Mouse (Mus musculus) heart, postnatal 4 days (tissue): Measurements from ENCODE around the gene Ghrhr. TPM values are rescaled to one million over a fixed set of nuclear protein-coding genes. Genes with fewer than 3 reads are reported as not detected.
A peak's percentile ranks its signal among the peaks of the same experiment; 100 is the strongest.

Experiments
- DNase-seq: peaks from one replicate; pipeline ENCODE4 v3.0.0; 2021
- total RNA-seq, 2 experiments: library from RNA; stranded (reverse); gene quantifications; 2 replicates each; pipeline ENCODE4 v1.2.3; 2021

Gene Ghrhr
- total RNA-seq, 2 experiments from 2014 or later, result not detected

DNA sequence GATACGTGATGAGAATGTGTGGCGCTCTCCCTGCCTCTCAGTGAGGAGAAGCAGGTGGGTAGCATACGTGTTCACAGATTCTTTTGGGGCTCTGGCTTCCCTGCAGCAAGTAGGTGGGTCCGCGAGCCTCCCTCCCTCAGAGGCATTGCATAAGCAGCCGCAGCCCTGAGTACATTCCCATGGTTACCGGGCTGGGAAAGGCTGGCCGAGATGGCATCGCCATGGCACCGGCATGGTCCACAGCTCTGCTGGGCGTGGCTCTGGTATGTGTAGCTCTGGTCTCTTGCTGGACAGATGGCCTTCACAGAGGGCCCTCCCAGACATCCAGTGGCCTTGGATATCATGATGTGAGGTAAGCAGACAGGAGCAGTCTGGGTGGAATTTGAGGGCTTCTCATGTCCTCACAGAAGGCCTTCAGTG, 20.5 kb downstream of the Ghrhr start:
- no peak for DNase-seq

DNA sequence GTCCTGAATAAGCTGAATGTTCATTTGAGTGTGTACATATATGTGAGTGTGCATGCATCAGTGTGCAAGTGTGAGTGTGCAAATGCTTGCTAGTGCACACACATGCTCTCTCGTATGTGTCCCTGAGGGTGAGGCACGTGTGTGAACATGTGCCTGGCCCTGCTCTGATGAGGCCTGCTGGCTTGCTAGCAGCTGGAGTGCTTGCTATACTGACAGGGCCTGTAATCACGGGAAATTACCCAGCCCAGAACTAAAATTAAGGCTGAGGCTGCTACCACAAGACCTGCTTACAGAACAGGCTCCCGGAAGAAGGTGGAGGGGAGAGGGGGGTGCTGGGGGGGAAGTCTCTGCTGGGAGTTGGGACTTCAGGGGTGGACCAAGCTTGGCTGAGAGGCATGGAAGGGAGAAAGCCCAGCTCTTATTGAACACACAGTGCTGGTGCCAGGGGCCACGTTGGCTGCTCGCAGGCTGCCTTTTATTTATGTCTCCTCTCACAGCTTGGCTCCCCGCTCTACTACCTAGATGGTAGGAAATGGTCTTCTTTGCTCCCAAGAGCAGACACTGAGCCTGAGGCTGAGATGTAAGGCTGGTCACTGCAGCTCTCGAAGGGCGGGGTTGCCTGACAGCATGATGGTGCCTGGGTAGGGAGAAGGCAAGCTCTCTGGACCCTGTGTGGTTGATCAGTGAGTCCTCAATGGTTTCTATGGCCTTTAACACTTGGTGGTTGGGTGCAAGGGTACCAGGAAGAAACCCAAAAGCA, 23.0 kb downstream of the Ghrhr start:
- DNase-seq, result no peak

DNA sequence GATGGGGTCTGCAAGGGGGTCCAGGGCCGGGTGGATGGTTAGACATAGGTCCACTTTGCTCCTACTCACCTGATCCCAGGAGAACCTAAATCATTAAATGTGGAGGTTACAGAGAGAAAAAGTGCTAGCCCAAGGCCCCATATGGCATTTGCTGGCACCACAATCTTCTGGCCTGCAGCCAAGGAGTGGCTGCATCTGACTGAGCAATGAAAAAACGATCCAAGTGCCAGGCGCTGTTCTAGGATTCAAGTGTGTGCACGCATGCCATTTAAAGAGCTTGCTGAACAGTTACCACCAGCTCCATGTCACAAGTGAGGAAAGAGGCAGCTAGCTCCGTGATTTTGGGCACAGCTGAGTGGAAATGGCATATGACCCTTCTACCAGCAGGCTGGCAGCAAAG, 23.8 kb downstream of the Ghrhr start:
- peak; percentile 61 for DNase-seq

DNA sequence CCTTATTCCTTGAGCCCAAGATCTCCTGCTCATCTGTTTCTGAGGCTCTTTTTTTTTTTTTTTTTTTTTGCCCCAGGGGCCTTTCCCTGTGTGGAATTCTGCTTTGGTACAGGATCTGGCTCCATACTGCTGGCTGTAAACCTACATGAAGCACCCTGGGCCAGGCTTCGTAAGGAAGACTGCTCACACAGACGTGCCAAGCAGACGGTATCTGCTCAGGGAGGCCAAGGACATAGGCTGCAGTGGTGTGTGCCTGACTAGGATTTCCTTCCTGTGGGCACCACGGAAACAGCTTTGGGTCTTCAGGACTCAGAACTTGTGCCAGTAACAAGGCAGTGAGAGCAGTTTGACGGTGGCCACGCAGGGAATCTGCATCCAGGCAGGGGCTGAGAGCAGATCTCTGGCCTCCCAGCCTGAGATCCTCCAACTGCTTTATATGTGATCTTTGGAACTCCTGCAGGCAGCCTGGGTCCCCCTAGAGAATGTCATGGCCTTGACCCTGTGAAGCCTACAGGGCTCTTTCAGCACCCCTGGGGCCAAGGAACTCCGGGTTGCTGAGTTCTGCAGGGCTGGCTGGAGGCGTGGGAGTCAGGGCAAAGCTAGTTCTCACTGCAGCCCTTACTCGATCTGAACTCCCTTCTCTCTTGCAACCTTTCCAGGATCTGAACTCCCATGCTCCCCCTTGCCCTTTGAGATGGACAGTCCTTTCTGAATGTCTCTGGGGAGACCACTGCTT, 26.1 kb downstream of the Ghrhr start:
- DNase-seq, result no peak

DNA sequence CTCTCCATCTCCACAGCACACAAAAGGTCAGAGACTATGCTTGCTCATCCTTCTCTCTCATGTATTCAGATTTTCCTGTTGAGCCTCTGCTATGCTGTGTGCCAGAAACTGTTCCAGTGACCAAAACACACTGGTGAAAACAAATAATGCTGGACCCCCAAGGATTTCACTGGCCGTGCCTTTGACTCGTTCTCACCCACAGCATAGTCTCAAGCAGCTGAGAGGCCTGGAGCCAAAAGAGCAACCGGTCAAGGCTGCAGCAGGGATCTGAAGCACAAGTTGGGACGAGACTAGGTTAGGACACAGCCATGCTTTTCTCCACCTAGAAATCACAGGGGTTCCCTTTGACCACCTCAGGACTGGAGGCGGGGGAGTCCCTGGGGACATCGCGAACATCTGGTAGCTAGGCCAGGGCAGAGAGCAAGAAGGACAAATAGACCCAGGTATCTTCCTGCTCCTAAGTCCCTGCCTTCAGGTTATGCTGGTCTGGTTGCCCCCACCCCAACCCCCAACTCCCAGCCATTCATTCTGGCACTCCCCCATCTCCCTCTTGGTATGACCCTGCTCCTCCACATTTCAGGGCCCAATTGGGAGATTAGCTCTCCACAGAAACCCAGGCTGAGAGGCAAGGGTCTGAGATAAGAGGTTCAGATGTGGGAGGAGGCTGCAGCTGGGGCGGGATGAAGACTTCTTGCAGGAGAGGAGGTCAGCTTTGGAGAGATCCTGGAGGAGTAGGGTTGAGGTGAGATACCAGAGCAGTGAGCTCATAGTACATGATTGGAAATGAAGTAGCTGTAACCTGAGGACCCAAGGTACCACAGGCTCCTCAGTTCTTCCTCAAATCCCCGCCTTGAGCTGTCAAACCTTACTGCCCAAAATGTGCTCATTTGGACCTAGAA, 27.6 kb downstream of the Ghrhr start:
- DNase-seq, result no peak

DNA sequence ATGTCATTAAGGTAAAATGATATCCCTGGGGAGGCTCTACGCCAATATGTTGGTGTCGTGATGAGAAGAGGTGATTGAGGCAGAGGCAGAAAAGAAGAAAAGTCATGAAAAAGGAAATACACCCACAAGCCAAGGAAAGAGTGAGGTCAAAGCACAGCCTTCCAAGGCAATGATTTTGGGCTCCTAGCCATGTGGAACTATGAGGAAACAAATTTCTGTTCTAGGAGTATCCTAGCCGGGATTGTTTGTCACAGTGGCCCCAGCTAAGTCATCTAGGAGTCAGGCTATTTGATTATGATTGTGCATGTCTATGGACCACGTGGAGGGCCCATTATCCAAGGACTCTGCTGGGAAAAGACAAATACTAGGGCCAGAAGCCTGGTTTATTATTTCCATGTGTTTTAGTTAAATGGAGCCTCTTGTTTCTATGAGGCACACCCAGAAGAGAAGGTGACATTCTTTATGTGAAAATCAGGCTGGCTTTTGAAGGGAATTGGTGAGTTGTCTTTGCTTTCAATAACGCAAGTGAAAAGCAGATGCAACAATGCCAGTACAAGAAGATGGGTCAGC, 28.4 kb downstream of the Ghrhr start:
- no peak for DNase-seq

DNA sequence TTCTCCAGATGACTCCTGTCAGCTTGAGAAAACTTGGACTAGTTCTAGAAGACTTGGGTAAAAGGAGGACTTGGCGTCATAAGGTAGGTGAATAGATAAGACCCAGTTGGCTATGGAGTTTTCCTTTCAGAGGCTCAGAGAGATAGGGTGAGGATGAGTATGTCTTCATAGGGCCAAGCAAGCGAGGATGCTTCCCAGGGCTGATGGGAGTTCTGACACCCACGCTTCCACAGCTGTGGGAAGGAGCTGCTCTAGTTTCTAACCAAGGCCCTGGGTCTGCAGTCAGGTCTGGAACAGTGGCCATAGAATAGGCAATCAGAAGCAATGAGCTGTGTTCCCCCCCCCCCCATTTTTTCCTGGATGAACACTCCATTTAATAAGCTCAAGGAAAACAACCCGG, 31.2 kb downstream of the Ghrhr start:
- DNase-seq, result no peak

DNA sequence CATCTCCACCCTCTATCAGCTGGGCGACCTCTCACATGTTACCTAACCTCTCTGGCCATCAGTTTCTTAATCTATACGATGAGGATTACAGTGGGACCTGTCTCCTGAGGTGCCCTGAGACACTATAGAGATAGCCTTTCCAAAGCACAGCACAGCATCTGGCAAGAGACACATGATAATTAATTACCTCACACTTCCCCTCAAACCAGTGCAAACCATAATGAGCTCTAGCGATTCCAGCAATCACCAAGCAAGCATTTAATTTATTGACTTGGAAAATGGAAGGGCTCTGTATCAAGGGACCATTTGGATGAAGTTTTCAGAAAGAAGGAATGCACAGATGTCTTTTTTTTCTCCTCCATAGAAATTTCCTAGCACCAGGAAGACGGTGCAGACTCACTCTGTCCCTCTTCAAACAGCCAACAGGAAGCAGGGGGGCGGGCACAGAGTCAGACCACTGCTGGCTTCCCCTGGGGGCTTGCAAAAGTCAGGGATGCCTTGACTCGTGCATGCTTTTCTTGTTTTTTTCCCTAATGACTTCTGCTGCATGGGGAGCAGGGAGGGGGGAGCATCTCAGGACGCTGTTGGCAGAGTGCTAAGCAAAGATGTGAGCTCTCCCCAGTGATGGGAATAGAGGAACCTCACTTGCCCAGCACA, 34.2 kb downstream of the Ghrhr start:
- DNase-seq, result peak; percentile 38

DNA sequence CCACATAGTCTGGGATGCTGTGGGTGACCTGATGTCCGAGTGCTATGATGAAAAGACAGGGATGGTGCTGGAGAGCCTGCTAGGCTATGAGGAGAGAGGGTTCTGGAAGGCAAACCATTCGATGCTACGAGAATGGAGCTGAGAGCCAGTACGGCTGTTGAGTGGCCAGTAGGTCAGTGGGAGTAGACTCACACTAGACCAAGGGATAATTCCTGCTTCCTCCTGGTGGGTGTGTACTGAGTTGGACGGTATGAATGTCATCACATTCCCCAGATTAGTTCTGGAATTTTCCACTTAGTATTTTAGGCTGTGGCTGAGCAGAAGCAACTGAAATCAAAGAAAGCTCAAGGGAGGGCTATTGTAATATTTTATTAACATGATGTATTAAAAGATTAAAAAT, 34.9 kb downstream of the Ghrhr start:
- DNase-seq, result peak; percentile 28

DNA sequence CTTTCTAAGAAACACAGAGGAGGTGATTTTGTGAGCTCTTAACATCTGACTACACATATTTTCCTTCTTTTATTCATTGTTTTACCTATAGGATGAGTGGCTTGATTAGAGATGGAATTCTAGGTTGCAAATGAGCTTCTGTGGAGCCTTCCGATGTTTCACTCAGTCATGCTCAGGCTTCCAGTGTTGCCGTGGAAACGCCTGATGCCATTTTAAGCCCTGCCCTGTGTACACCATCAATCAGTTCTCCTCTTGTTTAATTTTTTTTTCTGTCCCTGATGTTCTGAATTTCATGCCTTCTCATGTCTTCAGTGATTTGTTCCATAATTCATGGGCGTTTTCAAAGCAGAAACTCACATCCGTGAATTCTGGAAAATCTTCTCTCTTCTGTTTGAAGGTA, 40.1 kb downstream of the Ghrhr start:
- DNase-seq, result no peak

DNA sequence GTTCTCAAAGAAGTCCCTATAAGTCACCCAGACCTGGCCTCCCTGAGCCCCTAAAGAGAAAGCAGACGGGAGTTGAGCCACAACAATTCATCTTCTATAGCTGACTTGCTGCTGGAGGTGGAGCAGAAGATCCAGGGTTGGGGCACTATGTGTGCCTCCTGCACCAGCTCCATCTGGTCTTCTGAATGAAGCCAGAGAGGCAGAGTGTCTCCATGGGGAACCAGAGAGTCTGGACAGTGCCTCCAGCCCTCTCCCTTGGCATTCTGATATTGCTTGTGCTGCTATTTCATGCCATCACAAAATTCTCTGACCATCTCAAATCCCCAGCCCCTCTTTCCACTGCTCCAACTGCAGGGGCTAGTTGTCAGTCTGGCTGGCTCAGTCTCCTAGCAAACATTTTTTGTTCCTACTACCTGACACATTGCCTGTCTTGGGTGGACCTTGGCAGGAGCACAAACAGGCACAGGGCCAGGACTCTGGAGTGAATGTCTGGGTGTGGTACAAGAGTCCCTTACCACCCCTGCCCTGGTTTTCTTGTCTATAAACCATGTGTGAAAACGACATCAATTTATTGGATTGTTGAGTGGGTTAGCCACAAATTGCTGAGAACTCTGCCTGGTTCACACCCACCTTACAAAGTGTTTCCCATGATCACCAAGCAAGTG, 42.8 kb downstream of the Ghrhr start:
- no peak for DNase-seq

DNA sequence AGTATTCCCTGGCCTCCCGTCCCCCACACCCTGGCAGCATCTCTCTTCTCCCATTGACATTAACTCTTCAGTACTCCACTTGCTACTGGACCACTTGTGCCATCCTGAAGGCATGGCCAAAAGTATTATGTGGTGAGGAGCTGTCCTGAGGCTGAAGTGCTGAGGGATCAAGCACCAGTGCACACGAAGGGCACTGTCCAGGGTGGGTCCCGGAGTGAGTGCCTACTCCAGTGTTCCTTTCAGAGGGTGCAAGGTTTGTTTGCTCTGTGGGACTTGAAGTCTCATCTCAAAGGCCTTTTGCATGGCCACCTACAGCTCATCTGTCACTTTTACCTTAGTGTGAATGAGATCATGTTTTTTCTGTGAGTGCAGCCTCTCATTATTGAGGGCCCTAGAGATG, 44.3 kb downstream of the Ghrhr start:
- no peak for DNase-seq

DNA sequence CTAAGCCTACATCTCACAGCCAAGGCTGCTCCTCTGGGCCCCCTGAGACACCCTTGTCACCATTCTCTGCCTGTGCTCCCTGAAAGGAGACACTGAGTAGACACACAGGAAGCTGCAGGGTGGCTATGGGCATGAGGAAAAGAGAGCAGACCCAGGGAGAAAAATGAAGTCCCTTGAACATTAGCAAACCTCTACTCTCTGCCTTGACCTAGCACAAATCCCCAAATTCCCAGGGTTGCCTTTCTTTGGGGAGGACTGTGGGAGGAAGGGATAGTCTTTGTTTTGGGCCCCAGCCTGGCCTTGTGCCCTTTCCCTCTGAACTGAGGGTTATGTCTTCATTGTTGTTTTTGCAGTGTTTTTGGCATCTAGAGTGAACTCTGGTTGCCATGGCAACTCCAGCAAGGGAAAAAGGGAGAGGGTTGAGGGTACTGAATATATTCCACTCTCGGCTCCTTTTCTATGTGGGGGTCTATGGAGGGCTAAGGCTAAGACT, 44.8 kb downstream of the Ghrhr start:
- DNase-seq, result no peak

DNA sequence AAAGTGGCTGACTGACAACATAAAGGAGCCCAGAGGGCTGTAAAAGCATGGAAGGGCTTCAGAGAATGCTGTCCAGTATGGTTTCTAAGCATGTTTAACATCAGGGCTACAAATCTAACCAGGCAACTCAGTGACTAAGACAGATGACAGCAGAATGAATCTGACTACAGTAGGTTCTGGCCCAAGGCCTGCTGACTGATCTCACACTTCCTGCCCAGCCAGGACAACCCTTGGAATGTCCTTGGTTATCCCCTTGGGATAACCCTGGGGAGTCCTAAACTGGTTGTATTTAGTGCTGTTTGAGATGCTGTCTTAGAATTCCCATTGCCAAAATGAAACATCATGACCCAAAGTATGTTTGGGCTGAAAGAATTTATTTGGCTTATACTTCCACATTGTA, 56.0 kb downstream of the Ghrhr start:
- DNase-seq, result peak; percentile 8

DNA sequence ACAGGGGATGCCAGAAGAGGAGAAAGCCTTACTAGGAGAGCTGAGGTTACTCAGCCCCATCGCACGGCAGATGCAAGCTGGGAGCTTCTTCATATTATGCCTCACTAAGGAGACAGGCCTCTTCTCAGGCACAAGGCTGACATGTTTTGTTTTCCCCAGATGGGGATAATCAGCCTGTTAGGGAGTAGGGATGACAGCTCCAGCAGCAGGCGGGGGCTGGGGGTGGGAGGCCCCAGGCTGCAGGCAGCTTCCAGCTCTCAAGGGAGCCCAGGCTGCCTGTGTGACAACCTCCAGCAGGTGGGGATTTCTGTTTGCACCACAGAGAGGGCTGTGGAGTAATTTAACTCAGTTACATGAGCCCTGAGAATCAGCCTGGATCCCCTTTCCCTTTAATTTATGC, 58.3 kb downstream of the Ghrhr start:
- DNase-seq, result peak; percentile 60

DNA sequence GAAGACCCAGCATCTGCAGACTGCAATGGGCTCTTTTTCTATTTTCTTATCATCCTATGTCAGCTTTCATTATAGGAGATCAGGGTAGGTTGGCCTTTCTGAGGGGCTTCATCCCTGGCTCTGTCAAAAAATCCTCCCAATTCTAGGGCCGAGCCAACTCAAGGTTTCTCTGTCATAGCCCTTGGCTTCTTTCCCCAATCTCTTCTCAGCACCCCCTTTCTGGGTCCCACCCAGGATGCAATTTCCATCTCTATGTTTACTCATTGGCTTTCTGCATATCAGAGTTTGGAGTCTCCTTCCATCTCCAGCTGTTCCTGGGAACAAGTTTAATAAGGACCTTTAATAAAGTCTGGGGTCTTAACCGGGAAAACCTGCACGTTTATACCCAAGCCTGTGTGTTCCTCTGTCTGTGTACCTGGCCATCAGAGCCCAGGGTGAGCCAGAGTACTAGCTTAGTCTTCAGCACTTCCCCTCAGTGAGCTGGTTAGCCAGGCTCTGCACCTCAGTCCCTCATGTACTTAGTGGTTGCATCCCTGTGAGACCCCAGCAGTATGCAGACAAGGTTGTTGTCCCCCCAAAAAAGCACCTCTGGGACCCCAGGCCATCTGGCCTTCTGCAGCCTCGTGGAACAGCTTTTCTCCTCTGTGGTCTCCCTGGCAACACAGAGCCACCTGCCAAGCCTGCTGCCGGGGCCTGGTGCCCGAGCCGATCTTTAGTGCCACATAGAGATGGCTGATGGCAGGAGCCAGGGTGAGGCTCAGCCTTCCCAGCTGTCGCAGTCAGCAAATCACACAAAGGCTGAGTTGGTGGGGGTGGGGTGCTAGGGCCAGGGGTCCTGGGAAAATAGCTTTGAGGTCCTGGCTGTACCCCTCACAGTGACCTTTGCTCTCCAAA, 59.4 kb downstream of the Ghrhr start:
- DNase-seq, result no peak

DNA sequence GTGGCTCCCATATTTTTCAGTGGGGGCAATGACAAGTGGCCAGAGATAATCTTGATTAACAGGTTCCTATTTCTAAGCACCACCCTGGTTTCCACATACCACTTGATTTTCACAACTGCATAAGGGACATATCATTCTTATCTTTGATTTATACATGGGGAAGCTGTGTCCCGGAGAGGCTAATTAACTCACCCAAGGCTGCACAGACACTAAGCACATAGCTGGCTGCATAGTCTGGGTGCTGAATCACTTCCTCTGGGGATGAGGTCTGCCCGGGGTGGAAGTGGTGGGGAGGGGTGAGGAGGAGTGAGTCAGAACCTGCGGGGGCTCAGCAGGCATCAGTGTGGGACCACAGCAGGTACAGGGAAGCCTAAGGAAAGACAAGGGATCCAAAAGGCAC, 61.8 kb downstream of the Ghrhr start:
- no peak for DNase-seq
